Mouse (Mus musculus) forebrain, postnatal 0 days (tissue): ENCODE measurements at regions not wholly inside any gene's neighbourhood (a gene's known extent, or its start where the extent isn't known, plus 50 kb on each side); places are given as distances from the start of the nearest gene placed in this dataset.
"Not testable (repeated sequence)": the region's sequence is repeated elsewhere in the genome, so short reads cannot be mapped to it uniquely, and the experiment has no call there.

ENCODE experiments used
- ATAC-seq: fragments of 200-750 bp; cut with Nextera tagmentation; 2 replicates; pipeline ENCODE4 v1.8.0; 2017; ENCODE audit warnings: mild to moderate bottlenecking, moderate library complexity
- DNase-seq: peaks from one replicate; pipeline ENCODE4 v3.0.0-alpha.2; 2015
- H3K27ac ChIP-seq: fragments of 300-500 bp; sonication (generic); 2 replicates; pipeline ENCODE4 v1.5.1; 2014; ENCODE audit warnings: low read depth, mild to moderate bottlenecking, antibody characterized with exemption, low read length, moderate library complexity, mixed read lengths
- H3K27me3 ChIP-seq: fragments of 300-500 bp; sonication (generic); 2 replicates; pipeline ENCODE4 v1.6.1; 2014; ENCODE audit warnings: mild to moderate bottlenecking, low read length, mixed read lengths; ENCODE audit not compliant: insufficient read depth
- H3K36me3 ChIP-seq: fragments of 300-500 bp; sonication (generic); 2 replicates; pipeline ENCODE4 v1.6.1; 2014; ENCODE audit warnings: mild to moderate bottlenecking, moderate library complexity; ENCODE audit not compliant: insufficient read depth
- H3K4me1 ChIP-seq: fragments of 300-500 bp; sonication (generic); 2 replicates; pipeline ENCODE4 v1.6.1; 2014; ENCODE audit warnings: antibody characterized with exemption; ENCODE audit not compliant: insufficient read depth
- H3K4me2 ChIP-seq: fragments of 300-500 bp; sonication (generic); 2 replicates; pipeline ENCODE4 v1.6.1; 2014; ENCODE audit warnings: low read depth, mild to moderate bottlenecking, moderate library complexity
- H3K4me3 ChIP-seq: fragments of 300-500 bp; sonication (generic); 2 replicates; pipeline ENCODE4 v1.5.1; 2014; ENCODE audit warnings: low read depth, low read length, mixed read lengths
- H3K9ac ChIP-seq: fragments of 300-500 bp; sonication (generic); 2 replicates; pipeline ENCODE4 v1.6.1; 2014; ENCODE audit warnings: mild to moderate bottlenecking
- H3K9me3 ChIP-seq: fragments of 300-500 bp; sonication (generic); 2 replicates; pipeline ENCODE4 v1.6.1; 2016; ENCODE audit warnings: low read length
- CTCF ChIP-seq: sonication (generic); IDR thresholded peaks from 2 replicates; pipeline ENCODE4 v1.5.1; 2016; ENCODE audit warnings: antibody characterized with exemption, control low read depth, low read depth
- WGBS: fragments of 180-500 bp; shearing (Covaris S2); extraction: QIAGEN DNeasy Blood & Tissue Kit; methylation state at CpG from one replicate; pipeline ENCODE4 v1.1.7; 2014; 5-methylcytosine and 5-hydroxymethylcytosine counted together

DNA sequence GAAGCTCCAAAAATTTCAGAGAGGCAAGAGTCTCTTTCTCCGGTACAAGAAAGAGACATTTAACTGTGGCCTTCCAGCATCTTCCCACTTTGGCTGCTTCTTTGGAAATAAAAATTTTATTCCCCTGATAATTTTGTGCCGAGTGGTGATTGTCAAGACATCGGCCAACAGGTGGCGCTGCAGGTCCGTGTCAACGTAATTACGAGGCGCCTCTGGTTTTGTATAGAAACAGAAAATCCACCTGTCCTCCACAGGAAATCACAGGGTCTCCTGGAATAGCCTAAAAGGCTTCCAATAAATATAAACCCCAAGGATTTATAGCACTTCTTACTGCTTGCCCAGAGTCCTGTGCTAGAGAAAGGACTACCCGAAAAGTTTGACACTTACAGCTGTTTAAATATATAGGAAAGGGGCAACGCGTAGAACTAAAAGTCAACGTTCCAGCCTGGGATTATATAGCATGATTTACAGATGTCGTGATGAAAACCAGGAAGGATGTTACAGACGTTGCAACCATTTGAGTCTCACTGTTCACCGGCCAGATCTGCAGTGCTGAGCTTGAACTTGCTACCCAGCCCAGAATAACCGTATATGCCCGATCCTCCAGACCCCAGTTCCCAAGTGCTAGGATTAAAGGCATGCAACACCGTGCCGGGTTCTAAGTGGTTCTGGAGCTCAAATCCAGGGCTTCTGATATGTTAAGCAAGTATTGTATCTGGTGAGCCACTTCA lies 251.3 kb upstream of the Tgfbr2 start:
- H3K36me3 ChIP-seq: no peaks in the 10 kb centered on the region
- DNase-seq: peak; percentile 92
- no peak for ATAC-seq
- H3K27me3 ChIP-seq: no peaks in the 10 kb centered on the region
- H3K9me3 ChIP-seq: no peaks in the 10 kb centered on the region
- no peaks in the 10 kb centered on the region for H3K4me1 ChIP-seq
- 55% methylated on average over 19 of the region's 19 CpGs for WGBS
- peak; percentile 81 for TF ChIP-seq CTCF
- no peak overlapping the region for H3K27ac ChIP-seq
- H3K9ac ChIP-seq: no peak overlapping the region
- no peak overlapping the region for H3K4me2 ChIP-seq
- no peak overlapping the region for H3K4me3 ChIP-seq

DNA sequence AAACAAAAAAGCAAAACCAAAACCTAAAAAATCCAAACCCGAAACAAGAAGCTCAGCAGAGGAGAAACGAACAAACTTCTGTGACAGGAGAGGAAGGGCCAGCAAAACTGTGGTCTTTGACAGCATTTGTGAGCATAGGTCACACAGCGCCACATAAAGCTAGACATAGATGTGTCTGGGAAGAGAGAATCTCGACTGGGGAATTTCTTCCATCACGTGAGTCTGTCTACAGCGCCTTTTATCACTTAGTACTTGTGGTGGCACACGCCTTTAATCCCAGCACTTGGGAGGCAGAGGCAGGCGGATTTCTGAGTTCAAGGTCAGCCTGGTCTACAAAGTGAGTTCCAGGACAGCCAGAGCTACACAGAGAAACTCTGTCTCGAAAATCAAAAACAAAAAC lies 250.2 kb upstream of the Tgfbr2 start:
- DNase-seq, H3K36me3 ChIP-seq, H3K9me3 ChIP-seq, H3K4me2 ChIP-seq, ATAC-seq, H3K4me3 ChIP-seq, H3K9ac ChIP-seq, H3K27ac ChIP-seq, H3K27me3 ChIP-seq, H3K4me1 ChIP-seq: not testable (repeated sequence)
- WGBS: 78% methylated on average over 9 of the region's 9 CpGs

DNA sequence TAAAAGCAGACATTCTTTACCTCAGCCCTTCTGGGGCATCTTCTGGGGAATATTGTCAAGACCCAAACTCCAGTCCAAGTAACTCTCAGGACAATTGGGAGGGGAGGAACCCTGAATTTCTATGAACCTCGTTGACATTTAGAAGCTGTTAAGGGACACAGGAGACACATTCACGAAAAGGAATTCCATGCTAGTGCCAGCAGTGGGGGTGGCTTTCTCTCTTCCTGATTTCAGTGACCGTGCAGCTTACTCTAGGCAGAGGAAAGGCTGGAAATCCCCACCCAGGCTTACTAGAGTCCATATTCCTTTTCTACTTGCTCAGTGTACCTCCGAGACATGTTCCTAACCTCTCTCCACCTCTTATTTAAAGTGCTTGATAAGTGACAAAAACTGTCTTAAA lies 239.9 kb upstream of the Tgfbr2 start:
- 0 out of 2 replicates have a peak, but pooled peaks cover 4% of the 10 kb centered on the region for H3K9me3 ChIP-seq
- H3K4me2 ChIP-seq: no peak overlapping the region
- DNase-seq (no peak), ATAC-seq (no peak)
- H3K27ac ChIP-seq: no peak overlapping the region
- H3K4me1 ChIP-seq: no peaks in the 10 kb centered on the region
- H3K9ac ChIP-seq: no peak overlapping the region
- H3K4me3 ChIP-seq: no peak overlapping the region
- no peak for TF ChIP-seq CTCF
- WGBS: 78% methylated on average over 4 of the region's 4 CpGs
- no peaks in the 10 kb centered on the region for H3K27me3 ChIP-seq
- H3K36me3 ChIP-seq: no peaks in the 10 kb centered on the region

DNA sequence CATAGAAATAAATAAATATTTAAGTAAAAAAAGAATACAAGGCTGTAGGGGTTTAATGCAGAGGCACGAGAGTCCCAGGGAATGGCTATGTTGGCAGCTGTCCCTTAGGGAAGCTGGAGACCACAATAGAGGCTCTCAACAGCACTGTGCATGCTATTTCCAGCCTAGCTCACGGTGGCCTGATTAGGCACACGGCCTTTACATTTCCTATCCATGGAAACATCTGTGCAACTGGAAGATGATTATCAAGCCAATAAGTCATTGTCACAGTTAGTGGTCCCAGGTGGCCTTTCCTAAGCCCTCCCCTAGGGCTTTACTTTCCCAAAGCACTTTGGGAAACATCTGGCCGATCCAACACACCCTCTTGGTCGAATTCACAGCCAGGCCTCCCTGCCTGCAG lies 235.9 kb upstream of the Tgfbr2 start:
- DNase-seq: no peak
- no peak overlapping the region for H3K4me2 ChIP-seq
- no peaks in the 10 kb centered on the region for H3K9me3 ChIP-seq
- no peaks in the 10 kb centered on the region for H3K4me1 ChIP-seq
- 75% methylated on average over 5 of the region's 5 CpGs for WGBS
- H3K27ac ChIP-seq: no peak overlapping the region
- TF ChIP-seq CTCF: no peak
- no peak for ATAC-seq
- no peak overlapping the region for H3K4me3 ChIP-seq
- no peaks in the 10 kb centered on the region for H3K27me3 ChIP-seq
- no peak overlapping the region for H3K9ac ChIP-seq
- H3K36me3 ChIP-seq: no peaks in the 10 kb centered on the region

DNA sequence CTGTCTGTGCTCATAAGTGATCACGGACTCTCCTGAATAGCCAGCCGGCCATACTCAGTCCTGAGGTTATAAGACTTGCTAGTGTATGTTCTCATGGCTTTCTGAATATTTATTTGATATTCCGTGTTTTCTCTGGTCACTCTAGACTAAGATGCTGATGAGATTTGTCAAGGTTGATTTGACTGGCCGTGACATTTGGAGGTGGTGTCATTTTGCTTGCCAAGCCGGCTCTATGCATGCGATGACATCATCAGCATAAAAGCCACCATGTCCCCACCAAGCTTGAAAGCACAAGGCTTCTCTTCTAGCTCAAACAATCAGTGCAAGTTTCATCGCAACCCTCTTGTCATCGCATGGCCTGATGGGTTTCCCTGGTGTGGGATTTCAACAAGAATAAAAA lies 235.3 kb upstream of the Tgfbr2 start:
- DNase-seq (no peak), ATAC-seq (no peak)
- Histone ChIP-seq H3K9me3 (no peaks in the 10 kb centered on the region), H3K9ac (no peak overlapping the region), H3K36me3 (no peaks in the 10 kb centered on the region), H3K27me3 (no peaks in the 10 kb centered on the region), H3K4me1 (no peaks in the 10 kb centered on the region), H3K27ac (no peak overlapping the region), H3K4me3 (no peak overlapping the region), H3K4me2 (no peak overlapping the region)
- WGBS: 95% methylated on average over 8 of the region's 8 CpGs
- no peak for TF ChIP-seq CTCF

DNA sequence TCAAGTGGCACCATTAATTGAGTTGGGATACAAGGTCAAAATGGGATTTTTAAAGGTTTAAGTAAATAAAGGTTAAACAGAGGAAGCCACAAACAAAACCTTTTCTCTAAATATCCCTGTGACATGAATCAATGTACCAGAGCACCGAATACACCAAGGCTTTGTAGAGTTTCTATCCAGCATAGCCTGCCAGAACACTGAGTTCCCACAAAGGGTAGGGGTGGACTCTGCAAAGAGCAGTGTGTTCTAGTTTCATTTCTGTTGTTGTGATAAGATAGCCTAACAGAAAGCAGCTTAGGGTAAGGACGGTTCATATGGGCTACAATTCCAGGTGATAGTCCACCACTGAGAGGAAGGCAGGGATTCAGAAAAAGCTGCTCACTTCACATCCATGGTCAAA lies 233.0 kb upstream of the Tgfbr2 start:
- no peak for ATAC-seq

DNA sequence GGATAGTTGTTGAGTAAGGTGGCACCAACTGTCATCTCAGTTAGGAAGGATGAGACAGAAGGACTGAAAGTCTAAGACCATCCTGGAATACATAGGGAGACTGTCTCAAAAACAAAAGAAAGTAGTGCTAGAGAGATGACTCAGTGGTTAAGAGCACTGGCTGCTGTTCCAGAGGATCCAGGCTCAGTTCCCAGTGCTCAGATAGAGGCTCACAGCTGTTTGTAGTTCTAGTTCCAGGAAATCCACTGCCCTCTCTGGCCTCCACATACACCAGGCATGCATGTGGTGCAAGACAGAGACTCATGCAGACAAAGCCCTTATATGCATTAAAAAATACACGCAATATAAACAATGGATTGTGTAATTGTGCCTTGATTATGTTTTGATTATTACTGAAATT lies 229.9 kb upstream of the Tgfbr2 start:
- DNase-seq: no peak
- WGBS: 100% methylated on average over 1 of the region's 1 CpGs
- Histone ChIP-seq H3K4me2 (no peak overlapping the region), H3K36me3 (no peaks in the 10 kb centered on the region), H3K9ac (no peak overlapping the region), H3K27me3 (no peaks in the 10 kb centered on the region), H3K4me3 (no peak overlapping the region), H3K27ac (no peak overlapping the region), H3K4me1 (no peaks in the 10 kb centered on the region), H3K9me3 (no peaks in the 10 kb centered on the region)
- no peak for ATAC-seq
- no peak for TF ChIP-seq CTCF

More for the DNA sequence above, 233.0 kb upstream of the Tgfbr2 start:
- Histone ChIP-seq H3K4me3 (no peak overlapping the region), H3K36me3 (no peaks in the 10 kb centered on the region), H3K27me3 (no peaks in the 10 kb centered on the region), H3K4me2 (no peak overlapping the region), H3K27ac (no peak overlapping the region), H3K4me1 (no peaks in the 10 kb centered on the region), H3K9me3 (no peaks in the 10 kb centered on the region), H3K9ac (no peak overlapping the region)
- WGBS: 80% methylated on average over 2 of the region's 2 CpGs
- DNase-seq: no peak
- no peak for TF ChIP-seq CTCF
